Mouse (Mus musculus) embryonic fibroblast, embryonic 13.5 days (primary cell): ENCODE measurements around the gene 1700092M07Rik.

Experiments used
- CTCF ChIP-seq: IDR thresholded peaks from 2 replicates; pipeline ENCODE4 v1.5.1; 2011; ENCODE audit warnings: mild to moderate bottlenecking, control low read depth, low read length, moderate library complexity, borderline replicate concordance; ENCODE audit not compliant: insufficient read depth
- POLR2A ChIP-seq: IDR thresholded peaks from 2 replicates; pipeline ENCODE4 v1.6.1; 2011; ENCODE audit warnings: low read depth, mild to moderate bottlenecking, control low read depth, low read length, moderate library complexity

GRCm38 (mm10) chr19:8765562-8765961, 25.0 kb downstream of the 1700092M07Rik start:
- TF ChIP-seq CTCF (no peak), POLR2A (no peak)
